ENCODE assay signal across 25 mouse cellular contexts in the genomic region with DNA sequence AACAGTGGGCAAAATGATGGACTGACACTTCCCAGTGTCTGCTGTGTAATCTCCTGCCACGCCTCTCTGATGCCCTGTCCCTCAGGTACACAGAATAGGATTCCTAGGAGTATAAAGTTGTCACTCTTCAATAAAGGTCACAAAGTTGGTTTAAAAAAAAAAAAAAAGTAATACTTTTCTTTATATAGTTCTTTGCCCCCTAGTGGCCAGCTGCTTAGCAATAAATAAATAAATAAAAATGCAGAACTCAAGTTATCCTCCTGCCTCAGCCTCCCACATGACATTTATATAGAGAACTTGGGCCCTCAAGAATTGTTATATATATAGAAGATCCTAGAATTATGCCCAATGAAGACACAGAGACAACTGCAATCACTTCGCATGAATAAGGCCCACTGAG. TPM values are rescaled to one million over a fixed set of nuclear protein-coding genes. Genes with fewer than 3 reads are reported as not detected.
DNase-seq lines count a peak whose midpoint lies in the region; ATAC-seq and TF ChIP-seq lines count a peak whose summit lies in the region.
"Had no signal": no experiment of that assay in that cellular context is flagged by ENCODE, and none has a peak within 500 bp of the region (broad histone marks: within the 10 kb centered on the region; RNA-seq: fewer than 3 reads in every experiment).

No protein-coding gene starts in this region.

- H3K4me3 ChIP-seq in intestine, postnatal 0 days (ENCODE audit: low read depth, low read length): no peak overlapping the region
- H3K4me3 ChIP-seq in intestine, embryonic 16.5 days (ENCODE audit: low read length): no peak overlapping the region
- no peak overlapping the region for H3K4me3 ChIP-seq in midbrain, postnatal 0 days (ENCODE audit: low read depth, low read length)
- H3K4me3 ChIP-seq in midbrain, embryonic 16.5 days (ENCODE audit: low read depth, low read length): no peak overlapping the region
- no peak overlapping the region for H3K4me3 ChIP-seq in forebrain, embryonic 13.5 days
- H3K4me3 ChIP-seq: embryonic facial prominence, embryonic 12.5 days; erythroblast, embryonic 14.5 days; forebrain, embryonic 15.5 days; hindbrain, embryonic 12.5 days; kidney, embryonic 15.5 days; midbrain, embryonic 10.5 days; neural tube, embryonic 13.5 days had no signal

- no peak overlapping the region for H3K4me2 ChIP-seq in intestine, postnatal 0 days (replicated peaks; ENCODE audit: low read depth)
- no peak overlapping the region for H3K4me2 ChIP-seq in intestine, embryonic 16.5 days (ENCODE audit: low read depth, low read length)
- H3K4me2 ChIP-seq in midbrain, postnatal 0 days (ENCODE audit: low read depth, low read length, poor library complexity, severe bottlenecking): no peak overlapping the region
- H3K4me2 ChIP-seq in midbrain, embryonic 16.5 days (ENCODE audit: low read length): no peak overlapping the region
- no peak overlapping the region for H3K4me2 ChIP-seq in forebrain, embryonic 13.5 days
- H3K4me2 ChIP-seq: embryonic facial prominence, embryonic 12.5 days; forebrain, embryonic 15.5 days; heart, embryonic 11.5 days; hindbrain, embryonic 12.5 days; kidney, embryonic 15.5 days; liver, embryonic 11.5 days; lung, embryonic 14.5 days; neural tube, embryonic 13.5 days had no signal

- H3K36me3 ChIP-seq in intestine, postnatal 0 days (ENCODE audit: control insufficient read depth, insufficient read depth): no peaks in the 10 kb centered on the region
- H3K36me3 ChIP-seq in intestine, embryonic 16.5 days (ENCODE audit: control insufficient read depth, insufficient read depth, low read length): no peaks in the 10 kb centered on the region
- H3K36me3 ChIP-seq in midbrain, postnatal 0 days (ENCODE audit: insufficient read depth, low read length): no peaks in the 10 kb centered on the region
- no peaks in the 10 kb centered on the region for H3K36me3 ChIP-seq in midbrain, embryonic 16.5 days (ENCODE audit: control insufficient read depth, insufficient read depth, low read length)
- H3K36me3 ChIP-seq in forebrain, embryonic 13.5 days (ENCODE audit: poor library complexity, severe bottlenecking): no peaks in the 10 kb centered on the region
- H3K36me3 ChIP-seq: embryonic facial prominence, embryonic 12.5 days; forebrain, embryonic 15.5 days; hindbrain, embryonic 12.5 days; kidney, embryonic 15.5 days; midbrain, embryonic 10.5 days; neural tube, embryonic 13.5 days had no signal

- H3K27ac ChIP-seq in intestine, postnatal 0 days (ENCODE audit: low read depth, low read length): no peak overlapping the region
- H3K27ac ChIP-seq in intestine, embryonic 16.5 days (ENCODE audit: low read length): no peak overlapping the region
- no peak overlapping the region for H3K27ac ChIP-seq in midbrain, postnatal 0 days (ENCODE audit: low read depth, low read length)
- H3K27ac ChIP-seq in midbrain, embryonic 16.5 days (ENCODE audit: low read length): no peak overlapping the region
- H3K27ac ChIP-seq in forebrain, embryonic 13.5 days: no peak overlapping the region
- H3K27ac ChIP-seq: embryonic facial prominence, embryonic 12.5 days; forebrain, embryonic 15.5 days; hindbrain, embryonic 12.5 days; kidney, embryonic 15.5 days; macrophage; midbrain, embryonic 10.5 days; neural tube, embryonic 13.5 days had no signal

- TF ChIP-seq CTCF in intestine, postnatal 0 days (IDR thresholded peaks at IDR 0.05; ENCODE audit: low read depth): 0 out of 2 replicates have a peak, but pooled peaks have one; percentile 26
- peak; percentile 8; the same call in 1 of the 2 replicates for TF ChIP-seq CTCF in midbrain, postnatal 0 days (IDR thresholded peaks at IDR 0.05)

- no peaks in the 10 kb centered on the region for H3K9me3 ChIP-seq in intestine, postnatal 0 days (ENCODE audit: control insufficient read depth)
- no peaks in the 10 kb centered on the region for H3K9me3 ChIP-seq in intestine, embryonic 16.5 days (ENCODE audit: control insufficient read depth, low read length)
- H3K9me3 ChIP-seq in midbrain, postnatal 0 days (ENCODE audit: low read length): no peaks in the 10 kb centered on the region
- no peaks in the 10 kb centered on the region for H3K9me3 ChIP-seq in midbrain, embryonic 16.5 days (replicated peaks; ENCODE audit: control insufficient read depth, low read length, poor library complexity, severe bottlenecking)
- H3K9me3 ChIP-seq in forebrain, embryonic 13.5 days (replicated peaks): no peaks in the 10 kb centered on the region
- H3K9me3 ChIP-seq: forebrain, embryonic 15.5 days; hindbrain, embryonic 12.5 days; kidney, embryonic 15.5 days; midbrain, embryonic 10.5 days; neural tube, embryonic 13.5 days had no signal

- WGBS in intestine, postnatal 0 days: 89% methylated on average over 2 of the region's 2 CpGs
- WGBS in intestine, embryonic 16.5 days: 92% methylated on average over 2 of the region's 2 CpGs
- 96% methylated on average over 2 of the region's 2 CpGs for WGBS in midbrain, postnatal 0 days
- 94% methylated on average over 2 of the region's 2 CpGs for WGBS in midbrain, embryonic 16.5 days
- WGBS in forebrain, embryonic 13.5 days: 96% methylated on average over 2 of the region's 2 CpGs

- no peaks in the 10 kb centered on the region for H3K4me1 ChIP-seq in intestine, postnatal 0 days (replicated peaks; ENCODE audit: control insufficient read depth, insufficient read depth, low read length)
- no peaks in the 10 kb centered on the region for H3K4me1 ChIP-seq in intestine, embryonic 16.5 days (ENCODE audit: control insufficient read depth, insufficient read depth, low read length)
- no peaks in the 10 kb centered on the region for H3K4me1 ChIP-seq in midbrain, postnatal 0 days (ENCODE audit: insufficient read depth, low read length)
- no peaks in the 10 kb centered on the region for H3K4me1 ChIP-seq in midbrain, embryonic 16.5 days (ENCODE audit: control insufficient read depth, insufficient read depth, low read length)
- no peaks in the 10 kb centered on the region for H3K4me1 ChIP-seq in forebrain, embryonic 13.5 days
- H3K4me1 ChIP-seq: forebrain, embryonic 15.5 days; hindbrain, embryonic 12.5 days; neural tube, embryonic 13.5 days had no signal

- H3K9ac ChIP-seq in intestine, postnatal 0 days (ENCODE audit: low read depth, low read length): no peak overlapping the region
- no peak overlapping the region for H3K9ac ChIP-seq in intestine, embryonic 16.5 days (ENCODE audit: low read depth, low read length)
- no peak overlapping the region for H3K9ac ChIP-seq in midbrain, postnatal 0 days (replicated peaks; ENCODE audit: low read length, poor library complexity, severe bottlenecking)
- H3K9ac ChIP-seq in midbrain, embryonic 16.5 days (ENCODE audit: low read depth, low read length): no peak overlapping the region
- no peak overlapping the region for H3K9ac ChIP-seq in forebrain, embryonic 13.5 days
- H3K9ac ChIP-seq: embryonic facial prominence, embryonic 12.5 days; forebrain, embryonic 15.5 days; hindbrain, embryonic 12.5 days; kidney, embryonic 15.5 days; lung, embryonic 14.5 days; neural tube, embryonic 13.5 days had no signal

- no peak for DNase-seq in midbrain, postnatal 0 days (ENCODE audit: low spot score)
- DNase-seq in R1 (ENCODE audit: low read depth, low spot score): peak; percentile 11
- no peak for DNase-seq in urinary bladder, postnatal 14 days (ENCODE audit: low spot score)
- DNase-seq: adrenal gland, postnatal 14 days; gastrocnemius, postnatal 36 days; heart, postnatal 10 days; layer of hippocampus, postnatal 36 days; left cerebral cortex, postnatal 4 days; lung, embryonic 14.5 days; spleen, adult 18-20 months; thymus, adult 18-20 months had no signal

- ATAC-seq in intestine, postnatal 0 days: no peak
- ATAC-seq in intestine, embryonic 16.5 days: no peak
- ATAC-seq in midbrain, postnatal 0 days (ENCODE audit: low FRiP score): no peak
- ATAC-seq in midbrain, embryonic 16.5 days: no peak
- no peak for ATAC-seq in forebrain, embryonic 13.5 days
- ATAC-seq: forebrain, embryonic 15.5 days had no signal

- no peaks in the 10 kb centered on the region for H3K27me3 ChIP-seq in intestine, postnatal 0 days (replicated peaks; ENCODE audit: control insufficient read depth, insufficient read depth, low read length)
- H3K27me3 ChIP-seq in intestine, embryonic 16.5 days (replicated peaks; ENCODE audit: control insufficient read depth, insufficient read depth, low read length): no peaks in the 10 kb centered on the region
- H3K27me3 ChIP-seq in midbrain, postnatal 0 days (ENCODE audit: insufficient read depth, low read length): no peaks in the 10 kb centered on the region
- H3K27me3 ChIP-seq in midbrain, embryonic 16.5 days (ENCODE audit: control insufficient read depth, insufficient read depth, low read depth, low read length): no peaks in the 10 kb centered on the region
- H3K27me3 ChIP-seq in forebrain, embryonic 13.5 days: no peaks in the 10 kb centered on the region
- H3K27me3 ChIP-seq: embryonic facial prominence, embryonic 12.5 days; forebrain, embryonic 15.5 days; hindbrain, embryonic 12.5 days; kidney, embryonic 15.5 days; neural tube, embryonic 13.5 days had no signal

RNA-seq across cellular contexts. Expression of gene Wdr75, which starts 24.9 kb away (rescaled TPM):
- polyA plus RNA-seq in intestine, postnatal 0 days (2015; fragmentation: Nextera tagmentation; extraction: Ambion mirVana): 24.3 and 25.3 TPM in 2 replicates
- 45.4 and 51.3 TPM in 2 replicates for polyA plus RNA-seq in intestine, embryonic 16.5 days (2015; fragmentation: Nextera tagmentation; extraction: Ambion mirVana)
- total RNA-seq in midbrain, postnatal 0 days (2014; rRNA removed): 159 and 237 TPM in 2 replicates
- 36.6 and 38.1 TPM in 2 replicates for polyA plus RNA-seq in midbrain, postnatal 0 days (2015; fragmentation: Nextera tagmentation; extraction: Ambion mirVana)
- 46.8 and 54.3 TPM in 2 replicates for polyA plus RNA-seq in midbrain, embryonic 16.5 days (2015; fragmentation: Nextera tagmentation; extraction: Ambion mirVana)
- 70.4 and 80.2 TPM in 2 replicates for polyA plus RNA-seq in forebrain, embryonic 13.5 days (2015; fragmentation: Nextera tagmentation; extraction: Ambion mirVana)
